Mouse (Mus musculus) C2C12 (cell line): Measurements from ENCODE around the gene Rassf1.

Experiments used
- CTCF ChIP-seq: IDR thresholded peaks from one replicate; pipeline ENCODE4 v1.5.1; 2011; ENCODE audit not compliant: control insufficient read depth, insufficient read depth, insufficient read length
- MYOD1 ChIP-seq: IDR thresholded peaks from one replicate; pipeline ENCODE4 v1.6.1; 2011; ENCODE audit warnings: low read depth; ENCODE audit not compliant: control insufficient read depth, insufficient read length
- MYOG ChIP-seq: IDR thresholded peaks from one replicate; pipeline ENCODE4 v1.6.1; 2011; ENCODE audit not compliant: control insufficient read depth, insufficient read length; ENCODE audit errors: extremely low read depth

DNA sequence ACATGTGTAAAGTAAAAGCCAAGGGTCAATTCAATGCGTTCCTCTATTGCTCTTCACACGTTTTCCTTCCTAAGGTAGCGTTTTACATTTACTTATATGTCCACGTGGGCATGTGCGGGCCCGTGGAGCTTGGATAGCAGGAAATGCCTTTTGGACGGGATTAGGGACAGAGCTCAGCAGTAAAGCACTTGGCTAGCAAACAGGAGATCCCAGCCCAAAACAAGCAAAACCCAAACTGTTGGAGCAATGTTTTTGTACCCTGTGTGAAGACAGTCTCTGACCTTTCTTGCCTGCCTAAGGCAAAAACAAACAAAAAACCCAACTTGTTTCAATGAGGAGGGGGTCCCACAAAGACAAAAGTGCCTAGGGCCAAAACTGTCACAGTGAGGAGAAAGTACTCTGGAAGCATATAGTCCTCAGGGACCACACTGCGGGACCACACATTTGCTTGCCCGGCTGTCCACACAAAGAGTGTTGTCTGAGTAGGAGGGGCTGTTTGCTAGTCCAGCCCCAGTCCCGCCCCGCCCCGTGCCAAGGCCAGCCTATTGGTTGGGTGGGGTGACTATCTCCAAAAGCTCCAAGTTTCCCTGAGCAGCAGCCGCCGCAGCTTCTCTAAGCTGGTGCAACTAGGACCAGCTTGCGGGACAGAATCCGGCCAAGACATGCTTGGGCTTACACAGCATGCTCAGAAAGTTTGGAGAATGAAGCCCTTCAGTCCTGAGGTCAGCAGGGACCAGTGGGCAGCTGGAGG, 25.2 kb downstream of the Rassf1 start, which contains the start of gene Hyal1:
- TF ChIP-seq MYOD1 (no peak), MYOG (no peak), CTCF (no peak)
